9 mouse cellular contexts compared by ENCODE assay signal in genomic region chr1:169916659-169917058, GRCm38 (mm10). TPM values are rescaled to one million over a fixed set of nuclear protein-coding genes. Genes with fewer than 3 reads are reported as not detected.
DNase-seq lines count a peak whose midpoint lies in the region; ATAC-seq lines count a peak whose summit lies in the region.
"Had no signal": no experiment of that assay in that cellular context is flagged by ENCODE, and none has a peak within 500 bp of the region (broad histone marks: within the 10 kb centered on the region; RNA-seq: fewer than 3 reads in every experiment).

No protein-coding gene starts in this region.

- H3K4me2 ChIP-seq in hindbrain, embryonic 15.5 days, result no peak overlapping the region
- H3K4me2 ChIP-seq in stomach, embryonic 15.5 days, result no peak overlapping the region

- H3K4me1 ChIP-seq in hindbrain, embryonic 15.5 days (replicated peaks), result peaks cover 10% of the 10 kb centered on the region
- H3K4me1 ChIP-seq in stomach, embryonic 15.5 days, result peaks cover 17% of the 10 kb centered on the region

- H3K9ac ChIP-seq in hindbrain, embryonic 15.5 days, result no peak overlapping the region
- H3K9ac ChIP-seq in stomach, embryonic 15.5 days, result no peak overlapping the region

- peak; percentile 27 to 67 for DNase-seq in adrenal gland, adult (ENCODE audit: inconsistent age in 2 of 2, low spot score in 1 of 2)
- DNase-seq in adrenal gland, postnatal 4 days (ENCODE audit: low spot score in 2 of 2), result no peak
- peak; percentile 56 for DNase-seq in lung, postnatal 10 days
- DNase-seq in lung, postnatal 36 days, result no peak
- no peak for DNase-seq in left cerebral cortex, adult 11 months (ENCODE audit: low spot score)
- no peak for DNase-seq in right cerebral cortex, postnatal 36 days (ENCODE audit: low spot score in 2 of 2)

- H3K9me3 ChIP-seq in hindbrain, embryonic 15.5 days, result no peaks in the 10 kb centered on the region
- no peaks in the 10 kb centered on the region for H3K9me3 ChIP-seq in stomach, embryonic 15.5 days

- no peaks in the 10 kb centered on the region for H3K36me3 ChIP-seq in hindbrain, embryonic 15.5 days
- no peaks in the 10 kb centered on the region for H3K36me3 ChIP-seq in stomach, embryonic 15.5 days

- ATAC-seq in hindbrain, embryonic 15.5 days (ENCODE audit: low FRiP score, low read depth), result peak; percentile 19; the same call in 1 of the 2 replicates
- ATAC-seq in stomach, embryonic 15.5 days (ENCODE audit: insufficient read depth, low FRiP score, low read depth), result peak; percentile 62; the same call in 1 of the 2 replicates

- no peak overlapping the region for H3K27ac ChIP-seq in hindbrain, embryonic 15.5 days (replicated peaks)
- H3K27ac ChIP-seq in stomach, embryonic 15.5 days, result peak overlapping the region; percentile 71
- H3K27ac ChIP-seq: kidney, postnatal 0 days had no signal

- H3K27me3 ChIP-seq in hindbrain, embryonic 15.5 days, result peaks cover 3% of the 10 kb centered on the region; the same call in 1 of the 2 replicates
- H3K27me3 ChIP-seq in stomach, embryonic 15.5 days (replicated peaks), result no peaks in the 10 kb centered on the region; the same call in 1 of the 2 replicates

- WGBS in hindbrain, embryonic 15.5 days, result 42% methylated on average over 7 of the region's 7 CpGs
- 32% methylated on average over 7 of the region's 7 CpGs for WGBS in stomach, embryonic 15.5 days

- no peak overlapping the region for H3K4me3 ChIP-seq in hindbrain, embryonic 15.5 days
- no peak overlapping the region for H3K4me3 ChIP-seq in stomach, embryonic 15.5 days (replicated peaks)

RNA-seq across cellular contexts. Expression of gene Ccdc190, which starts 11.8 kb away (rescaled TPM):
- under 1 TPM; 0.34 to 0.59 TPM for total RNA-seq in adrenal gland, postnatal 4 days (2021)
- 3.2 and 3.4 TPM in 2 replicates for polyA plus RNA-seq in hindbrain, embryonic 15.5 days (2015; fragmentation: Nextera tagmentation; extraction: Ambion mirVana)
- polyA plus RNA-seq in stomach, embryonic 15.5 days (2015; fragmentation: Nextera tagmentation; extraction: Ambion mirVana), result 0.12 and 0.15 TPM in 2 replicates

RNA-seq across cellular contexts. Expression of gene Hsd17b7, which starts 52.4 kb away (rescaled TPM):
- 10 to 100 TPM; 10.5 to 12.5 TPM for total RNA-seq in adrenal gland, postnatal 4 days (2021)
- polyA plus RNA-seq in hindbrain, embryonic 15.5 days (2015; fragmentation: Nextera tagmentation; extraction: Ambion mirVana), result 21.3 and 24.3 TPM in 2 replicates
- 15.3 and 16.0 TPM in 2 replicates for polyA plus RNA-seq in stomach, embryonic 15.5 days (2015; fragmentation: Nextera tagmentation; extraction: Ambion mirVana)

Comparison
In these comparisons a context has a peak if more than half of its experiments do, and no peak if none do; other contexts are left out.
1. DNase-seq: peak in adrenal gland, adult (2 of 2) and lung, postnatal 10 days (single experiment); none in adrenal gland, postnatal 4 days (0 of 2), lung, postnatal 36 days (single experiment), left cerebral cortex, adult 11 months (single experiment) and right cerebral cortex, postnatal 36 days (0 of 2).